Mouse (Mus musculus) ES-Bruce4 (cell line): ENCODE results near the gene Ism1.

Experiments
- CTCF ChIP-seq: IDR thresholded peaks from one replicate; pipeline ENCODE4 v1.8.1; 2011; ENCODE audit warnings: low read depth, low read length
- EP300 ChIP-seq: IDR thresholded peaks from 2 replicates; pipeline ENCODE4 v1.6.1; 2011; ENCODE audit warnings: low read depth, low read length; ENCODE audit not compliant: insufficient read depth
- POLR2A ChIP-seq: IDR thresholded peaks from one replicate; pipeline ENCODE4 v1.8.1; 2011; ENCODE audit warnings: low read length; ENCODE audit not compliant: insufficient read depth

DNA sequence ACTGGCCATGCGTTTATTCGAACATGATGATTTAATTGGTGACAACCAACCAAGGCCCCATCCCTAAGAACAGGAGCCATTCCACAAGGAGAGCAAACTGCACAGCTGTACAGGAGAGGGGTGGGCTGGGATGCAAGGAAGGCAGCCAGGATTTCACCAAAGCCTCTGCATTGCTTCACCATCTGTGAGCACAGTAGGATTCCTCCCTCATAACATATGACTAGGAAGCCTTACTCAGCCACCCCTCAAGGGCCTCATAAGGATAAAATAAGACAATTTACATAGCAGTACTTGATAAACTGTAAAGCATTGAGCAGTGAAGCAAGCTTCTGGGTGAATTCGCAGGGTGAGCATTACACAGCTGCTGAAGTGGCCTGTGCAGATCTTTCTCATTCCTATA is 28.5 kb upstream of the Ism1 start:
- no peak for TF ChIP-seq POLR2A
- TF ChIP-seq CTCF, result no peak
- no peak for TF ChIP-seq EP300
